Mouse (Mus musculus): Measurements from ENCODE around the gene Asb10. TPM values are rescaled to one million over a fixed set of nuclear protein-coding genes. Genes with fewer than 3 reads are reported as not detected.

Gene Asb10
- polyA plus RNA-seq (2012; rRNA removed), result 0.40 and 0.42 TPM in 2 replicates

- no peak for TF ChIP-seq CTCF (IDR thresholded peaks at IDR 0.05; ENCODE audit: extremely low read depth, insufficient read depth, low read length)
- TF ChIP-seq POLR2A (IDR thresholded peaks at IDR 0.05; ENCODE audit: extremely low read depth, insufficient read depth, low read length), result no peak
- H3K27ac ChIP-seq (ENCODE audit: insufficient read depth, low read length), result no peak within 1 kb of the TSS
- no peak within 1 kb of the TSS for H3K4me3 ChIP-seq (ENCODE audit: insufficient read depth, low read length)
- H3K4me1 ChIP-seq (ENCODE audit: control insufficient read depth, insufficient read depth, low read length), result peaks cover 2% of the 10 kb centered on the region; the same call in 1 of the 2 replicates
Measured at GRCm38 (mm10) chr5:24540387-24541143, at the start of gene Asb10. Asb10 (minus strand) TSS chr5:24540978.

- TF ChIP-seq CTCF (IDR thresholded peaks at IDR 0.05; ENCODE audit: extremely low read depth, insufficient read depth, low read length) (no peak), POLR2A (IDR thresholded peaks at IDR 0.05; ENCODE audit: extremely low read depth, insufficient read depth, low read length) (no peak; the same call in 1 of the 2 replicates)
- Histone ChIP-seq H3K27ac (ENCODE audit: insufficient read depth, low read length) (no peak overlapping the region), H3K4me1 (ENCODE audit: control insufficient read depth, insufficient read depth, low read length) (peaks cover 5% of the 10 kb centered on the region), H3K4me3 (ENCODE audit: insufficient read depth, low read length) (no peak overlapping the region)
Measured at GRCm38 (mm10) chr5:24589511-24590500, 49.0 kb upstream of the Asb10 start.

- Histone ChIP-seq H3K27ac (ENCODE audit: insufficient read depth, low read length) (peak overlapping the region; percentile 83), H3K4me3 (ENCODE audit: insufficient read depth, low read length) (peak overlapping the region; percentile 88), H3K4me1 (ENCODE audit: control insufficient read depth, insufficient read depth, low read length) (peaks cover 5% of the 10 kb centered on the region)
- no peak for TF ChIP-seq CTCF (IDR thresholded peaks at IDR 0.05; ENCODE audit: extremely low read depth, insufficient read depth, low read length)
- TF ChIP-seq POLR2A (IDR thresholded peaks at IDR 0.05; ENCODE audit: extremely low read depth, insufficient read depth, low read length), result peak; percentile 60; the same call in 1 of the 2 replicates
Measured at GRCm38 (mm10) chr5:24587200-24587577, 46.4 kb upstream of the Asb10 start.

- H3K27ac ChIP-seq (ENCODE audit: insufficient read depth, low read length), result peak within 1 kb of the TSS; percentile 83
- no peak for TF ChIP-seq CTCF (IDR thresholded peaks at IDR 0.05; ENCODE audit: extremely low read depth, insufficient read depth, low read length)
- peak; percentile 84 for TF ChIP-seq POLR2A (IDR thresholded peaks at IDR 0.05; ENCODE audit: extremely low read depth, insufficient read depth, low read length)
- peaks cover 5% of the 10 kb centered on the region for H3K4me1 ChIP-seq (ENCODE audit: control insufficient read depth, insufficient read depth, low read length)
- H3K4me3 ChIP-seq (ENCODE audit: insufficient read depth, low read length), result peak within 1 kb of the TSS; percentile 88
Measured at GRCm38 (mm10) chr5:24586547-24587199, 45.9 kb upstream of the Asb10 start, which contains the start of gene Chpf2. Chpf2 (plus strand) TSS chr5:24586741.

- H3K27ac ChIP-seq (ENCODE audit: insufficient read depth, low read length), result peak overlapping the region; percentile 16; the same call in 1 of the 2 replicates
- peaks cover 5% of the 10 kb centered on the region for H3K4me1 ChIP-seq (ENCODE audit: control insufficient read depth, insufficient read depth, low read length)
- H3K4me3 ChIP-seq (ENCODE audit: insufficient read depth, low read length), result peak overlapping the region; percentile 88
- no peak for TF ChIP-seq POLR2A (IDR thresholded peaks at IDR 0.05; ENCODE audit: extremely low read depth, insufficient read depth, low read length)
- TF ChIP-seq CTCF (IDR thresholded peaks at IDR 0.05; ENCODE audit: extremely low read depth, insufficient read depth, low read length), result no peak
Measured at GRCm38 (mm10) chr5:24586106-24586505, 45.3 kb upstream of the Asb10 start.

- no peaks in the 10 kb centered on the region for H3K4me1 ChIP-seq (ENCODE audit: control insufficient read depth, insufficient read depth, low read length)
- peak overlapping the region; percentile 46; the same call in 1 of the 2 replicates for H3K4me3 ChIP-seq (ENCODE audit: insufficient read depth, low read length)
- H3K27ac ChIP-seq (ENCODE audit: insufficient read depth, low read length), result no peak overlapping the region
- no peak for TF ChIP-seq CTCF (IDR thresholded peaks at IDR 0.05; ENCODE audit: extremely low read depth, insufficient read depth, low read length)
- no peak for TF ChIP-seq POLR2A (IDR thresholded peaks at IDR 0.05; ENCODE audit: extremely low read depth, insufficient read depth, low read length)
Measured at GRCm38 (mm10) chr5:24578109-24578963, 37.6 kb upstream of the Asb10 start.

GRCm38 (mm10) chr5:24577183-24577929, 36.6 kb upstream of the Asb10 start, which contains the start of gene Abcf2:
Abcf2 (minus strand) TSS chr5:24577467.
- 0 out of 2 replicates have a peak within 1 kb of the TSS, but pooled peaks have one; percentile 7 for H3K27ac ChIP-seq (ENCODE audit: insufficient read depth, low read length)
- peak within 1 kb of the TSS; percentile 54 for H3K4me3 ChIP-seq (ENCODE audit: insufficient read depth, low read length)
- no peaks in the 10 kb centered on the region for H3K4me1 ChIP-seq (ENCODE audit: control insufficient read depth, insufficient read depth, low read length)
- peak; percentile 87 for TF ChIP-seq POLR2A (IDR thresholded peaks at IDR 0.05; ENCODE audit: extremely low read depth, insufficient read depth, low read length)
- TF ChIP-seq CTCF (IDR thresholded peaks at IDR 0.05; ENCODE audit: extremely low read depth, insufficient read depth, low read length), result no peak

GRCm38 (mm10) chr5:24576801-24577182, 36.0 kb upstream of the Asb10 start:
- Histone ChIP-seq H3K4me3 (ENCODE audit: insufficient read depth, low read length) (peak overlapping the region; percentile 54), H3K4me1 (ENCODE audit: control insufficient read depth, insufficient read depth, low read length) (no peaks in the 10 kb centered on the region), H3K27ac (ENCODE audit: insufficient read depth, low read length) (no peak overlapping the region)
- no peak for TF ChIP-seq CTCF (IDR thresholded peaks at IDR 0.05; ENCODE audit: extremely low read depth, insufficient read depth, low read length)
- TF ChIP-seq POLR2A (IDR thresholded peaks at IDR 0.05; ENCODE audit: extremely low read depth, insufficient read depth, low read length), result no peak
